Mouse (Mus musculus) kidney, postnatal 0 days (tissue): ENCODE results near the gene Hoxd3. TPM values are rescaled to one million over a fixed set of nuclear protein-coding genes. Genes with fewer than 3 reads are reported as not detected.

ENCODE experiments used
- ATAC-seq: fragments of 200-750 bp; cut with Nextera tagmentation; replicated peaks from 2 replicates; pipeline ENCODE4 v1.8.0; 2017; ENCODE audit warnings: low read depth, moderate number of reproducible peaks, moderate TSS enrichment, moderate library complexity; ENCODE audit not compliant: low FRiP score
- DNase-seq: peaks from one replicate; pipeline ENCODE4 v3.0.0-alpha.2; 2016; ENCODE audit warnings: low spot score
- H3K27ac ChIP-seq: fragments of 300-500 bp; sonication (generic); 2 replicates; pipeline ENCODE4 v1.5.1; 2014; ENCODE audit warnings: mild to moderate bottlenecking
- H3K27me3 ChIP-seq: fragments of 300-500 bp; sonication (generic); 2 replicates; pipeline ENCODE4 v1.6.1; 2014; ENCODE audit warnings: low read length, mixed read lengths; ENCODE audit not compliant: insufficient read depth
- H3K36me3 ChIP-seq: fragments of 300-500 bp; sonication (generic); 2 replicates; pipeline ENCODE4 v1.6.1; 2014; ENCODE audit warnings: low read length, mixed read lengths; ENCODE audit not compliant: insufficient read depth
- H3K4me1 ChIP-seq: fragments of 300-500 bp; sonication (generic); replicated peaks from 2 replicates; pipeline ENCODE4 v1.6.1; 2014; ENCODE audit warnings: antibody characterized with exemption, low read length, mixed read lengths; ENCODE audit not compliant: insufficient read depth
- H3K4me2 ChIP-seq: fragments of 300-500 bp; sonication (generic); 2 replicates; pipeline ENCODE4 v1.6.1; 2014; ENCODE audit warnings: mild to moderate bottlenecking, low read length, moderate library complexity, mixed read lengths
- H3K4me3 ChIP-seq: fragments of 300-500 bp; sonication (generic); replicated peaks from 2 replicates; pipeline ENCODE4 v1.5.1; 2014; ENCODE audit warnings: low read depth, low read length
- H3K9ac ChIP-seq: fragments of 300-500 bp; sonication (generic); 2 replicates; pipeline ENCODE4 v1.6.1; 2014; ENCODE audit warnings: low read depth, low read length
- H3K9me3 ChIP-seq: fragments of 300-500 bp; sonication (generic); replicated peaks from 2 replicates; pipeline ENCODE4 v1.6.1; 2016; ENCODE audit warnings: low read length, inconsistent platforms, mixed read lengths
- CTCF ChIP-seq: IDR thresholded peaks from 2 replicates; pipeline ENCODE4 v1.5.1; 2016; ENCODE audit warnings: antibody characterized with exemption, low read depth, mild to moderate bottlenecking, moderate library complexity
- WGBS: fragments of 180-500 bp; shearing (Covaris S2); extraction: QIAGEN DNeasy Blood & Tissue Kit; methylation state at CpG from one replicate; pipeline ENCODE4 v1.1.7; 2014; 5-methylcytosine and 5-hydroxymethylcytosine counted together
- polyA plus RNA-seq: library from polyadenylated mRNA; unstranded; fragments of >200 nt; fragmentation: Nextera tagmentation; extraction: Ambion mirVana; gene quantifications from 2 replicates; pipeline ENCODE4 v1.2.1, GENCODE M21; 2015

Hoxd3 gene
- polyA plus RNA-seq, 1 experiment from 2014 or later, result 8.0 TPM

DNA sequence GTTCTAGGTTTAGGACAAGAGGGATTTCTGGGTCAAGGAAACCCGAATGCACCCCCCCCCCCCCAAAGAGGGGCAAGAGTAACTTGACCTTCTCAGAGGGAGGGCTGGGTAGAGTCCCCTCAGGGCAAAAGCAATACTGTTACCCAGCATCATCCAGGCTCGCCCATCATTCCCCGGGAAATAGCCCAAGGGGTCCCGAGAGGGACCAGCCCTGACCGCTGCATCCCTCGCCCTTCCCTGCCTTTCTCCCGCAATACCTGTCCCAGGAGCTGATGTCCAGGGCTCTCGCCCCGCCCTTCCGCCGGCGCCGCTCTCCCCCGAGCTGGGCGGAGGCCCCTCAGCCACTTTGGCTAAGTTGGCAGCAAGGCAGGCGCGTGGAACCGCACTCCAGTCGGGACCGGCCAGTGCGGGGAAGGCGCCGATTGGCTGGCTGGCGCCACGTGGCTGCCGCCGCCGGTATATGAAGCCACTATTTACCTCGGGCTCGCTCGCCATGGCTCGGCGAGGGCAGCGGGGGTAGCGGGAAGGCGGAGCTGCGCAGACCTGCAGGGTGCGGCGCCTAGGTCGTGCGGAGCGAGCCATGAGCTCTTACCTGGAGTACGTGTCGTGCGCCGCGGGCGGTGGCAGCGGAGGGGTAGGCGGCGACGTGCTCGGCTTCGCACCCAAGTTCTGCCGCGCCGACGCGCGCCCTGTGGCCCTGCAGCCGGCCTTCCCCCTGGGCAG lies 51.0 kb downstream of the Hoxd3 start, which contains the start of gene Hoxd1:
TSS of gene Hoxd1 (plus strand) at position 459 of the 723 bp plus-strand sequence.
- peaks cover 23% of the 10 kb centered on the region for H3K27me3 ChIP-seq
- H3K4me3 ChIP-seq, result peak within 1 kb of the TSS; percentile 48
- H3K36me3 ChIP-seq, result no peaks in the 10 kb centered on the region
- H3K4me2 ChIP-seq, result peak within 1 kb of the TSS; percentile 90
- H3K4me1 ChIP-seq, result peaks cover 14% of the 10 kb centered on the region
- no peaks in the 10 kb centered on the region for H3K9me3 ChIP-seq
- no peak for DNase-seq
- H3K9ac ChIP-seq, result peak within 1 kb of the TSS; percentile 40; the same call in 1 of the 2 replicates
- ATAC-seq, result peak; percentile 80
- under 1% methylated on average over 51 of the region's 61 CpGs for WGBS
- no peak for TF ChIP-seq CTCF
- H3K27ac ChIP-seq, result no peak within 1 kb of the TSS

DNA sequence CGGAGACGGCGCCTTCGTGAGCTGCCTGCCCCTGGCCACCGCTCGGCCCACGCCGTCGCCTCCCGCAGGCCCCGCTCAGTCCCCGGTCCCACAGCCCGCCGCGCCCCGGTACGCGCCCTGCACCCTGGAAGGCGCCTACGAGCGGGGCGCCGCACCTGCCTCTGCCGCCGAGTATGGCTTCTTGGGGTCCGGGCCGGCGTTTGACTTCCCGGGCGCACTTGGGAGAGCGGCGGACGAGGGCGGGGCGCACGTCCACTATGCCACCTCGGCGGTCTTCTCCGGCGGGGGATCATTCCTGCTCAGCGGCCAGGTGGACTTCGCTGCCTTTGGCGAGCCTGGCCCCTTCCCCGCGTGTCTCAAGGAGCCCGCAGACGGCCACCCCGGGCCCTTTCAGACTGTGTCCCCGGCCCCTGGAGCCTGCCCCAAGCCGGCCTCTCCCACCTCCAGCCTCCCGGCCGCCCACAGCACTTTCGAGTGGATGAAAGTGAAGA lies 51.6 kb downstream of the Hoxd3 start:
- H3K36me3 ChIP-seq, result no peaks in the 10 kb centered on the region
- H3K4me1 ChIP-seq, result peaks cover 14% of the 10 kb centered on the region
- peak; percentile 50; the same call in 1 of the 2 replicates for ATAC-seq
- peak overlapping the region; percentile 40; the same call in 1 of the 2 replicates for H3K9ac ChIP-seq
- no peak for TF ChIP-seq CTCF
- peak overlapping the region; percentile 48 for H3K4me3 ChIP-seq
- DNase-seq, result no peak
- H3K27me3 ChIP-seq, result peaks cover 23% of the 10 kb centered on the region
- no peaks in the 10 kb centered on the region for H3K9me3 ChIP-seq
- peak overlapping the region; percentile 90 for H3K4me2 ChIP-seq
- H3K27ac ChIP-seq, result no peak overlapping the region
- WGBS, result under 1% methylated on average over 51 of the region's 53 CpGs

DNA sequence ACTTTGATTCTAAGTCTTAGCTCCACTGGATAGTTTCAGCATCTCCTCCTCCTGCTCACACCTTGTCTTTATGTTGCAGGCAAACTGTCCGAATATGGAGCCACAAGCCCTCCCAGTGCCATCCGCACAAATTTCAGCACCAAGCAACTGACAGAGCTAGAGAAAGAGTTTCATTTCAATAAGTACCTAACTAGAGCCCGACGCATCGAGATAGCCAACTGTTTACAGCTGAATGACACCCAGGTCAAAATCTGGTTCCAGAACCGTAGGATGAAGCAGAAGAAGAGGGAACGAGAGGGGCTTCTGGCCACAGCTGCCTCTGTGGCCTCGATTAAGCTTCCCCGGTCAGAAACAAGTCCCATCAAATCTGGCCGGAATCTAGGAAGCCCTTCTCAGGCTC lies 52.2 kb downstream of the Hoxd3 start:
- peak overlapping the region; percentile 90 for H3K4me2 ChIP-seq
- TF ChIP-seq CTCF, result no peak
- H3K4me3 ChIP-seq, result no peak overlapping the region
- no peak overlapping the region for H3K27ac ChIP-seq
- no peak for DNase-seq
- H3K4me1 ChIP-seq, result peaks cover 14% of the 10 kb centered on the region
- H3K36me3 ChIP-seq, result no peaks in the 10 kb centered on the region
- ATAC-seq, result no peak
- 52% methylated on average over 10 of the region's 10 CpGs for WGBS
- H3K27me3 ChIP-seq, result peaks cover 23% of the 10 kb centered on the region
- H3K9ac ChIP-seq, result no peak overlapping the region
- no peaks in the 10 kb centered on the region for H3K9me3 ChIP-seq

DNA sequence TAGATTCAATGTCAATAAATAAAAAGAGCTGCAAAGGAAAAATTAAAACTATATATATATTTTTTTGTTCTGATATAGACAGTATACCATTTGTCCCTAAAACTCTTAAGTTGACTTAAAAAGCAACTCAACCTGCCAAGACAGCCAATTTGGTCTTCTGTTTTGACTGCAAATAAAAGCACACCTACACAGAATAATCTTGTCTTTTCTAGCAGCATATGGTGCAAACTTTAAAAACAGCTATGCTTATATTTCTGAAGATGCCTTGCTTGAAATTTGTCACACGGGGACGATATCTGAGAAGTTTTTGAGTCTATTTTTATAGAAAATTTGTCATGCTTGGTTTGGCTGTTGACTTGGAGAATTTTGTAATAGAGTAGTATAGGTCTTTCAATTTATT lies 62.6 kb downstream of the Hoxd3 start:
- H3K36me3 ChIP-seq, result no peaks in the 10 kb centered on the region
- H3K27ac ChIP-seq, result no peak overlapping the region
- ATAC-seq (no peak), DNase-seq (no peak)
- H3K4me3 ChIP-seq, result no peak overlapping the region
- WGBS, result 83% methylated on average over 2 of the region's 2 CpGs
- no peaks in the 10 kb centered on the region for H3K4me1 ChIP-seq
- H3K9me3 ChIP-seq, result no peaks in the 10 kb centered on the region
- H3K9ac ChIP-seq, result no peak overlapping the region
- no peaks in the 10 kb centered on the region for H3K27me3 ChIP-seq
- no peak for TF ChIP-seq CTCF
- no peak overlapping the region for H3K4me2 ChIP-seq

DNA sequence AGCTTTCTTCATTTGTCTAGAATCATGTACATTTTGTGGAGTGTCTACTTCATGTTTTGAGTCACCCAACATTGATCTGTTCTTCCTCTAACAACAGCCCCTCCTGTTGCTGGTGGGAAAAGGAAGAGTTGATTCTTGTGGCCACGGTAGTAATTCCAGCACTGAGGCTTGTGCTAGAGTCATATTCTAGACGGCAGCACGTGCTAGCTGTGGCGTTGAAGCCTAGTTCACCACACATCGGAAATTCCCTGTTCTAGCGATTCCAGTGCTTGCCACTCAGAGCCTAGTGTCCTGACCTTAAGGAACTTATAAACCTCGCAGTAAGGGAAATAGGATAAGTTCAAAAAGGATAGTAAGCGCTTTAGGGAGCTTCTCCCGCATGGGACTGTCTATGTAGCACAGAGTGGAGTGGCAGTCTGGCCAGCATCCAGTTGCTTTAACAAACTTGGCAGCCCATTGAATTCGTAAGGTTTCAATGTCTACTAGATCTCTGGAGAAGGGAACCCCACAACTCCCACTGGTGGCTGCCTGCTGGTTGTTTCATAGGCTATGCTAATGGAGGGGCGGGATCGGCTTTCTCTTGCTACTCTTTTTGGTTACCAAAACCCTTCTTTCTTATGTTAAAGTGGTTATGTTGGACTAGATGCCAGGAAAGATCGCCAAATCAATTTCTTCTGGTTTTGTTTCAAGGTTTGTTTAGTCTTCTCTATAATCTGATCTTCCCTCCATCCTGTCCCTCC lies 66.0 kb downstream of the Hoxd3 start:
- ATAC-seq, result no peak
- 68% methylated on average over 13 of the region's 13 CpGs for WGBS
- Histone ChIP-seq H3K27ac (no peak overlapping the region), H3K9me3 (no peaks in the 10 kb centered on the region), H3K27me3 (no peaks in the 10 kb centered on the region), H3K36me3 (no peaks in the 10 kb centered on the region), H3K4me3 (no peak overlapping the region), H3K4me1 (no peaks in the 10 kb centered on the region), H3K9ac (no peak overlapping the region), H3K4me2 (no peak overlapping the region)
- TF ChIP-seq CTCF, result no peak
- no peak for DNase-seq

DNA sequence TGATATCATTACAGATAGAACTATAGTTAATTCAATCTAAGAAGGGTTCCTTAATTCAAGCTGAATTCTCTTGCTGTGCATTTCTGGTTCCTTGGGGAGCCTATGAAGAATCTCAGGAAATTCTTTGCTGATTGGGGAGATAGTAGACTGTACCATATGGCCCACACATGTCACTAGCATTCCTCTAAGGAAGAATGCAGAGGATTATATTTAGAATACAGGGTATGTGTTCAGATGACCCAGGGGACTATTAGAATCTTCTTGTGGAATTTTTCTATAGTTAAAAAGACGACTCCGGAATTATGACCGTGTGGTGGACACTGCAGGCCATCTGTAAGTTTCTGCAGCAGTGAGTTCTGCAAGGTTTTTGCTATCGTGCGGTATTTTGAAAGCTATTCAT lies 69.7 kb downstream of the Hoxd3 start:
- 69% methylated on average over 5 of the region's 5 CpGs for WGBS
- Histone ChIP-seq H3K4me1 (no peaks in the 10 kb centered on the region), H3K9ac (no peak overlapping the region), H3K36me3 (no peaks in the 10 kb centered on the region), H3K27ac (no peak overlapping the region), H3K4me2 (no peak overlapping the region), H3K9me3 (no peaks in the 10 kb centered on the region), H3K27me3 (no peaks in the 10 kb centered on the region), H3K4me3 (no peak overlapping the region)
- ATAC-seq, result no peak
- no peak for TF ChIP-seq CTCF
- no peak for DNase-seq
